Mouse (Mus musculus): ENCODE results near the gene Insrr. TPM values are rescaled to one million over a fixed set of nuclear protein-coding genes. Genes with fewer than 3 reads are reported as not detected.

Gene Insrr
- under 1 TPM; 0.49 to 1.00 (median 0.68) TPM for total RNA-seq (2022)

DNA sequence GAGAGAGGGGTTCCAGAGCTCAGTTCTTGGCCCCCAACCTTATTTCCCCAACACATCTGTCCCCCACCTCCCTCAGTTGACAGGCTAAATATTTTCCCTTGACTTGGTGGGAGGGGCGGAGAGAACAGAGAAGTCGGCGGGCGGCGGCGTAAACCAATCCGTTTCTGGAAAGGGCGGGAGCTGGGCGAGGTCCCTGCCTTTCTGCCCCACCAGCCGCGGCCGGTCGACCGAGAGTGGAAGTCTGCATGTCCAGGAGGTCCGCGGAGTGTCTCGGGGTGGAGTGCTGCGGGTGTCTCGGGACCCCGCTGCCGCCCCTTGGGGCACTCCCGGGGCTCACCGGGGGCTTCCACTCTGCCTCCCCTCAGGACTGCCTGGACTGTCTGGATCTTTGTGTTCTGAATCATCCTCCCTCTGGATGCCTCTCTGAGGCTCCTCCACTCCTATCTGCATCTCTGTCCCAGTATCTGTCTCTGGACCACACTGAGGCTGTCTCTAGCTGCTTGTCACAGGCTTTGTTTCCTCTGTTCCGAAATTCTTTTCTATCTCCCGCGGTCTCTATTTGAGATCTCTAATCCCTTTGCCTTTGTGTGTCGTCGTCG, at the start of gene Insrr:
Gene Insrr (plus strand): TSS at position 216 of the 599 bp plus-strand sequence.
- no peak for DNase-seq (ENCODE audit: low spot score in 2 of 2)

DNA sequence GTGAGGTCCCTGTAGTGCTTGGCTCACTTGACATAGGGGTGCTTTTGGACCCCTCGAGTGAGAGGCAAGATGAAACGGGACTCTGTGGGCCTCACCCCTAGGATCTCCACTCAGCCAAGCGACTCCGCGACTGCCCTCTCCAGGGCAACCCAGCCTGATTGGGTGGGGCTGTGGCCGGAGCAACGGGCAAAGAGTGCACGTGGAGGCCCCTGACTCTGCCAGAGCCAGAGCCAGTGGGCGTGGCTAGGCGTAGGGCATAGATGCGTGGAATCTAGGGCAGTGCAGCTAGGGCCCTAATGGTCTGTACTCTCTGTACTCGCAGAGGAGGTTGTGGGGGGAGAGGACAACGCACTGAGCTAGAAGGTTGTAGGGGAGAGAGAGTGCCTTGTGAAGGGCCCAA, 48.3 kb upstream of the Insrr start, which contains the start of gene Lrrc71:
Gene Lrrc71 (minus strand): TSS at position 195 of the 400 bp plus-strand sequence.
- DNase-seq (ENCODE audit: low spot score in 2 of 2) = no peak

- DNase-seq (ENCODE audit: low spot score in 2 of 2) = peak in 1 of 2 experiments; percentile 50
Measured at GRCm38 (mm10) chr3:87749036-87749435, 47.7 kb upstream of the Insrr start.

DNA sequence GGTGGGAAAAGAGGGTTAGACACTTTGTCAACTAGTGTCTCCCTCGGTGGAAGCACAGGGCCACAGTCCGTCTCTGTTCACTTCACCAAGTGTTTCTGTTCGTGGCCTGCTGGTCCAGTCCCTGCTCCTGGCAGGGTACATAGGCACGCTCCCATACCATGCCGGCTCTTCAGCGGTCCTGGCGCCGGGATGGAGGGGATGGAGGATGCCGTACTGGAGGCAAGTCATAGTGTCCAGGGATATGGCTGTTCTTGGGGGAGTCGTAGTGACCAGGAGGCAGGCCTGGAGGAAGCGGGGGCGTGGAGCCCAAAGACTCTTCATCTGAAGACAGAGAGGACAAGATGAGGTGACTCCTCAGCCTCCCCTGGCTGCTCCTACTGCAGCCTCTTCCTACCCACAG, 46.8 kb upstream of the Insrr start:
- DNase-seq (ENCODE audit: low spot score in 2 of 2) = no peak

GRCm38 (mm10) chr3:87752567-87752966, 44.2 kb upstream of the Insrr start:
- DNase-seq (ENCODE audit: low spot score in 2 of 2) = no peak

DNA sequence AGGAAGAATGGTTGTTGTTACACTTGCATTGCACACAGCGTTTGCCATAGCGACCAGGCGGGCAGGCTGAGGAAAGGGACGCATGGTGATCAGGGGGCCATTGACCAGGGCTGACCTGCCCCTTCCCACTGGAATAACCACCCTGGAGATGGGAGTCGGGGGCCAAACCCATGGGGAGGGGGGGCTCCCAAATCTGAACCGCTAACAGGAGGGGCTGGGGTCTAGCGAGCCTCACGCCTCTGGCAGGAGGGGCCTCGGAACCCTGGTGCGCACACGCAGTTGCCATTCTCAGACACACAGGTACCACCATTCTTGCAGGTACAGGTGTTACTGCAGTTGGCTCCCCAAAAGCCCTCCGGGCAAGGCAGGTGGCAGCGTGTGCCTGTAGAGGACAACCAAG, 42.9 kb upstream of the Insrr start:
- DNase-seq (ENCODE audit: low spot score in 2 of 2) = no peak

GRCm38 (mm10) chr3:87755964-87756363, 40.8 kb upstream of the Insrr start:
- peak; percentile 59 to 81 for DNase-seq (ENCODE audit: low spot score in 2 of 2)

GRCm38 (mm10) chr3:87756488-87756887, 40.3 kb upstream of the Insrr start:
- no peak for DNase-seq (ENCODE audit: low spot score in 2 of 2)

DNA sequence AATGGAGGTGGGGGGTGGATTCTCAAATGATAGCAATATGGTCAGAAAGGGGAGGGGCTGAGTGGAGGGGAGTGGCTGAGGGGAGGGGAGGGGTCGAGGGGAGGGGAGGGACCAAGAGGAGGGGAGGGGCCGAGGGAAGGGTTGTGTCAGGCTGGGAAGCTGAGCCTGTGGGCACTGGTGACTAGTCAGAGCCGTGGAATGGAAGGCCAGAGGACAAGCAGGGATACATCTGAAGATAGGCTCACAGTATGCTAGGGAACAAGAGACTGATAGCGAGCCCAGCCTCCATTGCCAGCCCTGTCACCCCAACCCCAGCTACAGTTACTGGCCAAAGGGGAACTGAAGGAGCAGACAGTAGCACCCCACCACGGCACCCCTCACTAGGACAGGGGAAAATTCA, 38.1 kb upstream of the Insrr start:
- DNase-seq (ENCODE audit: low spot score in 2 of 2) = no peak

DNA sequence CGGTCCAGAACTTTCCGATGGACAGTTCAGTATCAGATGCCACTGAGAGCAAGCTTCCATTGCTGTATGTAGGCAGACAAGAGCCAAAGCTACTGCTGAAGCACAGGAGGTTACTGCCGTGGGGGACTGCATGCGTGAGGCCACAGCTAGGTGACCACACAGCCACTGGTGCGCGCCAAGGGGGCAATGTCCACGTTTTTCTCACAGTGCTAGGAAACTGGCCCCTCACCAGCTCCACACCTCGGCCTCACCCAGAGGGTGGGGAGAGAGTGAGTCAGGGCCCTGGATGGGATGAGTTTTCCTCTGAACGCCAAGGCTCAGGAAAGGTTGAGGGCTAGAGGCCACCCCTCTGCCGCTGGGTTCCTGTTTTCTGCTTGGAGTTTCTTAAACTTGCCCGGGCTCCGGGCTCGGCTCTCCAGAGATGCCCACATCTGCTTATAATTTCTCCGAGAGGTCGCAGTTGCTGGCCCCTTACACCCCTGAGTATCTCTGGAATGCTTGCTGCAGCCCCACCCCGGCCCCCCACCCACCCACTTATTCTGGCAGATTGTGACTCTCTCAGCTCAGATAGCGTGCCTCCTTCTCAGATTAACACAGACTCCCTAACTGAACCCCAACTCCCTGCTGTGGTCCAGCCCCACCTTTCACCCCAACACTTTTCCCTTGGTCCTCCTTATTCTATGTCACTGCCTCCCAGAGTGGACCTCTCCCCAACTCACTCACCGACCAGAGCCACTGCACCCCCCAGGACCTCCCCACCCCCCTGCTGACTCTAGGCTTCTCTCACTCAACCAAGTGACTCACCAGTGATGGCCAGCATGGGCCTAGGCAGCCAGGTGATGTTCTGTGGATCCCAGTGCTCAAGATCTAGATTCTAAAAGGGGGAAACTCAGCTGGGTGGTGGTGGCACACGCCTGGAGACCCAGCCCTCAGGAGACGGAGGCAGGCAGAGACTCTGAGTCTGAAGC, 35.1 kb upstream of the Insrr start:
- DNase-seq (ENCODE audit: low spot score in 2 of 2) = no peak

DNA sequence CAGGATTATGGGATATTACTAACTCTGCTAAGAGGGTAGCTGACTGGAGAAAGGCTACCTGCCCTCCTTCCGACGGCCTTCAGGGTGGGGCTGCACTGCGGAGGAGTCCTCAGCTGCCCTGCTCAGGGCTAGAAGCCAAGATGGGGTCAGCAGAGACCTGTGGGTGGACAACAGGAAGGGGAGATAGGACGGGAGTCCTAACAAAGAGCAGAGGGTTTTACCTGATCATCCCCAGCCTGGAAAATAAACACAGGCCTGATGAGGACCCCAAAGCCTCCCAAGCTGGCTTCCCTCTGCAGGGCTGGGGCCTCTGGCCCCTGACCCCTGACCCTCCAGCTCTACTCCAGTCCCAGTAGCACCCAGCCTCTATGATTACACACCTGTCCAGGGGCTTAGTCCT, 33.5 kb upstream of the Insrr start:
- DNase-seq (ENCODE audit: low spot score in 2 of 2) = no peak

DNA sequence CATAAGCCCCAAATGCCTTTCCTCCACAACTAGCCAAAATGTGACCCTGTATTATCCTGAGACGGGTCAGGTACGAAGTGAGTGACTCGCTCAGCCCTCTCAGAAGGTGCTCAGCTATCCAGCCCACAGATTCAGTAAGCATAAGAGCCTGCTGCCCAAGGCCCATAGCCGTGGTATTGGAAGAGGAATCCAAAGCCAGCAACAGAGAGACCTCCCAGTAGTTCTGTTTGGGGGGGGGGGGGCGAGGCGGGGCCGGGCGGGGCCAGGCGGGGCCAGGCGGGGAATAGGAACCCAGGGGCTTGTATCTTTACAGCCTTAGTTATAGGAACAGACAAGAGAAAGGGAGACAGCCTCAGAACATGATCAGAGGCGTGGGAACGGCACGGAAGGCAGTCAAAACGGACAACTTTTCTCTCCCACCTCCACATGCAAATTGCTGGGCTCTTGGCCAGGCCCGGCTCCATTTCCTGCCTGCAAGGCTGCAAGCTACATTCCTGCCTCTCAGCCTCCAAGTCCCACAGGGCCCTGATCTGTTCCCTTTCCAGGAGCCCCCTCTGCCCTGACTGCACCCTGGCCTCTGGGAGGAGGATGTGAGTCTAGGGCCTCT, 33.0 kb upstream of the Insrr start:
- peak; percentile 78 to 81 for DNase-seq (ENCODE audit: low spot score in 2 of 2)

DNA sequence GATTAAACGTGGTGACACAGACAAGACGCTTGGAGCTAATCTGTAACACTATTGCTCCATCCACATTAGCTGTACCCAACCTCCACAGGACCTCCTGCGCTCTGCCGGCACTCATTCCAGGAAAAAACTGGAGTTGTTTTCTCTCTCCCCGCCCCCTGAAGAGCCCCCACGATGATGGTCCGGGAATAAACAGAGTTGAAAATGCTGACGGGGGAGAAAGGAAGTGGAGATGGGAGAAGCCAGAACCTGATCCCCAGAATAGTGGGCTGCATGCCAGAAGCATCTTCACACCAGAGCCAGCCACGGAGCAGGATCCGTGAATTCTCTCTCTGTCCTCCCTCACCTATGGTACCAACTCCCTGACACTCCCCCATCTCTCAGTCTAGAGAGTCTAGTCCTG, 32.2 kb upstream of the Insrr start:
- DNase-seq (ENCODE audit: low spot score in 2 of 2) = no peak

DNA sequence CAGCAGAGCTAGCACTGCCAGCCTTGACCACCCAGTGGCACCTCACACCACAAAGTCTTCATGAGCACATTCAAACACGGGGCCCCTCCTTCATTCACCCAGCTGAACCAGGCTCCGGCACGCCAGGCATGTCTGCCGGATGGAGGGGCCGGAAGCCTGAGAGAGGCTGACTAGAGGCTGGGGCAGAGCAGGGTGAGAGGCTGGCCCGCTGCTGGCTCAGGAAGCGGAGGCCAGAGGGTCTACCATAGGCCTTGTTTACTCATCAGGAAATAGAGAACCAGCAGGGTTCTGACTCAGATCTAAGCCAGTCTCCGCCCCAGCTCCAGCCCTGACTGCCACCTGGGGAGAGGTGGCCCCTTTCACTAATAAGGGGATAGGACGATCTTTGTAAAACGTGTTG, 31.7 kb upstream of the Insrr start:
- no peak for DNase-seq (ENCODE audit: low spot score in 2 of 2)

DNA sequence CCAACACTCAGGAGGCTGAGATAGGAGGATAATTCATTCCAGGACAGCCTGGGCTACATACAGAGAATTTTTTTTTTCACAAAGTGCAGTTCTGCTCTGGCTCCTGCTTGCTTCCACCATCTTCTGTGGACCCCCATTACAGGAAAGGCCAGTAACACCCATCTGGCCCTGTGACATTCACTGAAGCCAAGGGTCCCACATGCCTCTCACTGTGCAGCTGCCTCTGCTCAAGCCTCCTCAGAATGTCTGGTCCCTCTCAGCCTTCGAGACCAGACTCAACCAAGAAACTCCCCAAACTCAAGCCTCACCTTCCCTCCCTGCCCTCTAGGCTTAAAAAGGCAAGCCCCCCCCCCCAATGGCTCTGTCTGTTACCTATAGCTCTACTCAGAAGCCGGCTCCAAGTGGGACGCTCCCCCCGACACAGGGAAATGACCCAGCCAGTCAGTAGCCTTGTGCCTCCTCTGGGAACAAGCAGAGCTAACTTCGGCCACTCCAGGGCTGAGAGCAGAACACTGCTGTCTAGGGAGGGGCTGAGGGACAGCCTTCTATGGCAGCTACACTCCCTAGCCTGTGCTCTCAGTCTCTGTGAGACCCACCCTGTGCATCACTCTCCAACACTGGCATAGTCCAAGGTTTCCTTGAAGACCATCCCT, 31.0 kb upstream of the Insrr start:
- DNase-seq (ENCODE audit: low spot score in 2 of 2) = no peak

GRCm38 (mm10) chr3:87766284-87766667, 30.5 kb upstream of the Insrr start:
- no peak for DNase-seq (ENCODE audit: low spot score in 2 of 2)

GRCm38 (mm10) chr3:87767764-87768163, 29.0 kb upstream of the Insrr start:
- DNase-seq (ENCODE audit: low spot score in 2 of 2) = no peak

DNA sequence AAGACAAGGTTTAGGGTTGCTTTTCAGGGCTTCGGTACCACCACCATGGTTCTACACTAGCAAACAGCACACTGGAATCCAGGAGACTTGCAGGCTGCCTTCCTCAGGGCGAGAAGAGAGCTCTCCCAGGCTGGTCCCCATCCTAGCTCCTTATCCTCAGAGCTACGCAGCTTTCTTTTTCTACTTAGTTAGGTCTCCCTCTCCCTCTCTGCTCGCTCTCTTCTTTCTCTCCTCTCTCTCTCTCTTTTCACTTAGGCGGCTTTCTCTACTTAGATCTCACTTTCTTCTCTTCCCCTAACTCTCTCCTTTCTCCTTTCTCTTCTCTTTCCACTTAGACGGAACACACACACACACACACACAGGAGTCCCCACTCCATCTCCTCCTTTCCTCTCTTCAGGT, 28.3 kb upstream of the Insrr start:
- DNase-seq (ENCODE audit: low spot score in 2 of 2) = no peak

DNA sequence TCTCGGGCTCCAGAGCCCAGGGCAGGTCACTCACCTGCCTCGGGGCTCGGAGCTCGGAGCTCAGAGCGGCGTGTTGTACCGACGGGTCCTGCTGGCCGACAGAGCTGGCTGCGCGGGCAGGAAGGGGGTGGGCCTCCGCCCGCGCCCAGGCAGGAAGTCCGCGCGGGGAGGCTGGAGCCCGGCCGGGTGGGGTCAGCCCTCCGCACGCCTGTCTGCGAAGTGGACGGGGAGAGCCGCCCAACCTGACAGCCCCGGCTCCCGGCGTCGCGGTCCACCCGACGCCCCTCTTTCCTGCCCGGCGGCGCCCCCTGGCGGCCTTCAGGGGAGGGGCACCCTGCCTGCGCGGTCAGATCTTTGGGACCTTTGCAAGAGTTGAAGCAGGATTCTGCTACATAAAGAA, 27.9 kb upstream of the Insrr start:
- peak in 1 of 2 experiments; percentile 26 for DNase-seq (ENCODE audit: low spot score in 2 of 2)

GRCm38 (mm10) chr3:87769506-87769905, 27.2 kb upstream of the Insrr start:
- no peak for DNase-seq (ENCODE audit: low spot score in 2 of 2)

GRCm38 (mm10) chr3:87770280-87770679, 26.5 kb upstream of the Insrr start:
- peak in 1 of 2 experiments; percentile 46 for DNase-seq (ENCODE audit: low spot score in 2 of 2)

GRCm38 (mm10) chr3:87771088-87771487, 25.7 kb upstream of the Insrr start:
- no peak for DNase-seq (ENCODE audit: low spot score in 2 of 2)

All from layer of hippocampus, adult 8-10 months (tissue).